Mouse (Mus musculus) stomach, embryonic 14.5 days (tissue): Measurements from ENCODE around the gene Satb1. TPM values are rescaled to one million over a fixed set of nuclear protein-coding genes. Genes with fewer than 3 reads are reported as not detected.
A peak's percentile ranks its signal among the peaks of the same experiment; 100 is the strongest.

Source experiments
- ATAC-seq: fragments of 200-750 bp; cut with Nextera tagmentation; 2 replicates; pipeline ENCODE4 v1.8.0; 2017; ENCODE audit warnings: low read depth, moderate TSS enrichment; ENCODE audit not compliant: insufficient number of reproducible peaks, insufficient read depth, low FRiP score
- H3K27ac ChIP-seq: fragments of 300-500 bp; sonication (generic); 2 replicates; pipeline ENCODE4 v1.5.1; 2014; ENCODE audit warnings: mild to moderate bottlenecking, low read length, moderate library complexity, mixed read lengths
- H3K27me3 ChIP-seq: fragments of 300-500 bp; sonication (generic); 2 replicates; pipeline ENCODE4 v1.6.1; 2014; ENCODE audit warnings: low read length, control low read depth, mixed read lengths; ENCODE audit not compliant: control insufficient read depth, insufficient read depth
- H3K36me3 ChIP-seq: fragments of 300-500 bp; sonication (generic); 2 replicates; pipeline ENCODE4 v1.6.1; 2014; ENCODE audit warnings: mild to moderate bottlenecking, control low read depth, low read length, moderate library complexity, mixed read lengths; ENCODE audit not compliant: control insufficient read depth, insufficient read depth
- H3K4me1 ChIP-seq: fragments of 300-500 bp; sonication (generic); 2 replicates; pipeline ENCODE4 v1.6.1; 2014; ENCODE audit warnings: low read length, control low read depth, mixed read lengths; ENCODE audit not compliant: control insufficient read depth, insufficient read depth
- H3K4me2 ChIP-seq: fragments of 300-500 bp; sonication (generic); replicated peaks from 2 replicates; pipeline ENCODE4 v1.6.1; 2014; ENCODE audit warnings: low read depth, low read length, control low read depth
- H3K4me3 ChIP-seq: fragments of 300-500 bp; sonication (generic); 2 replicates; pipeline ENCODE4 v1.5.1; 2014; ENCODE audit warnings: low read depth, low read length, control low read depth
- H3K9ac ChIP-seq: fragments of 300-500 bp; sonication (generic); replicated peaks from 2 replicates; pipeline ENCODE4 v1.6.1; 2014; ENCODE audit warnings: low read depth, mild to moderate bottlenecking, control low read depth, low read length, moderate library complexity, mixed read lengths
- H3K9me3 ChIP-seq: fragments of 300-500 bp; sonication (generic); 2 replicates; pipeline ENCODE4 v1.6.1; 2016; ENCODE audit warnings: low read depth, low read length, control low read depth; ENCODE audit not compliant: control insufficient read depth
- WGBS: fragments of 180-500 bp; shearing (Covaris S2); extraction: QIAGEN DNeasy Blood & Tissue Kit; methylation state at CpG from one replicate; pipeline ENCODE4 v1.1.7; 2014; 5-methylcytosine and 5-hydroxymethylcytosine counted together
- polyA plus RNA-seq: library from polyadenylated mRNA; unstranded; fragments of >200 nt; fragmentation: Nextera tagmentation; extraction: Ambion mirVana; gene quantifications from 2 replicates; pipeline ENCODE4 v1.2.1, GENCODE M21; 2014

The Satb1 gene
- polyA plus RNA-seq, 1 experiment from 2014 or later = 10.1 TPM

- ATAC-seq = no peak
- 88% methylated on average over 8 of the region's 8 CpGs for WGBS
These were observed 49.4 kb downstream of the Satb1 start for GRCm38 (mm10) chr17:51783591-51784279.

GRCm38 (mm10) chr17:51780036-51780435 is 53.1 kb downstream of the Satb1 start:
- no peak for ATAC-seq
- 93% methylated on average over 11 of the region's 11 CpGs for WGBS
- Histone ChIP-seq H3K27me3 (no peaks in the 10 kb centered on the region), H3K9me3 (no peaks in the 10 kb centered on the region), H3K9ac (no peak overlapping the region), H3K4me1 (no peaks in the 10 kb centered on the region), H3K4me3 (no peak overlapping the region), H3K36me3 (peaks cover 4% of the 10 kb centered on the region; the same call in 1 of the 2 replicates), H3K27ac (no peak overlapping the region), H3K4me2 (no peak overlapping the region)

More at GRCm38 (mm10) chr17:51783591-51784279, 49.4 kb downstream of the Satb1 start:
- Histone ChIP-seq H3K9me3 (no peaks in the 10 kb centered on the region), H3K36me3 (peaks cover 4% of the 10 kb centered on the region; the same call in 1 of the 2 replicates), H3K27ac (no peak overlapping the region), H3K4me1 (no peaks in the 10 kb centered on the region), H3K27me3 (no peaks in the 10 kb centered on the region), H3K4me3 (no peak overlapping the region), H3K9ac (no peak overlapping the region), H3K4me2 (no peak overlapping the region)

GRCm38 (mm10) chr17:51778961-51779360 is 54.1 kb downstream of the Satb1 start:
- Histone ChIP-seq H3K4me2 (no peak overlapping the region), H3K9me3 (no peaks in the 10 kb centered on the region), H3K27me3 (no peaks in the 10 kb centered on the region), H3K4me3 (no peak overlapping the region), H3K27ac (no peak overlapping the region), H3K9ac (no peak overlapping the region), H3K4me1 (no peaks in the 10 kb centered on the region), H3K36me3 (peaks cover 4% of the 10 kb centered on the region; the same call in 1 of the 2 replicates)
- WGBS = 73% methylated on average over 2 of the region's 2 CpGs
- no peak for ATAC-seq

- H3K9ac ChIP-seq = no peak overlapping the region
- no peaks in the 10 kb centered on the region for H3K27me3 ChIP-seq
- no peak overlapping the region for H3K4me3 ChIP-seq
- H3K27ac ChIP-seq = no peak overlapping the region
- H3K4me2 ChIP-seq = no peak overlapping the region
- H3K9me3 ChIP-seq = no peaks in the 10 kb centered on the region
- WGBS = 36% methylated on average over 1 of the region's 1 CpGs
- H3K4me1 ChIP-seq = no peaks in the 10 kb centered on the region
- ATAC-seq = peak; percentile 61; the same call in 1 of the 2 replicates
- H3K36me3 ChIP-seq = peaks cover 4% of the 10 kb centered on the region; the same call in 1 of the 2 replicates
These were observed 55.3 kb downstream of the Satb1 start for GRCm38 (mm10) chr17:51777813-51778212.

- no peak overlapping the region for H3K4me2 ChIP-seq
- WGBS = 92% methylated on average over 18 of the region's 18 CpGs
These were observed 57.8 kb downstream of the Satb1 start for GRCm38 (mm10) chr17:51775070-51775881.

GRCm38 (mm10) chr17:51763600-51763999 is 69.5 kb downstream of the Satb1 start:
- Histone ChIP-seq H3K36me3 (no peaks in the 10 kb centered on the region), H3K27ac (no peak overlapping the region), H3K9ac (no peak overlapping the region), H3K9me3 (no peaks in the 10 kb centered on the region), H3K4me2 (no peak overlapping the region), H3K4me3 (no peak overlapping the region), H3K4me1 (no peaks in the 10 kb centered on the region), H3K27me3 (no peaks in the 10 kb centered on the region)
- no peak for ATAC-seq
- WGBS = 89% methylated on average over 8 of the region's 8 CpGs

More at GRCm38 (mm10) chr17:51775070-51775881, 57.8 kb downstream of the Satb1 start:
- Histone ChIP-seq H3K9me3 (no peaks in the 10 kb centered on the region), H3K9ac (no peak overlapping the region), H3K27me3 (no peaks in the 10 kb centered on the region), H3K4me3 (no peak overlapping the region), H3K4me1 (no peaks in the 10 kb centered on the region), H3K27ac (no peak overlapping the region), H3K36me3 (no peaks in the 10 kb centered on the region)
- no peak for ATAC-seq

- no peaks in the 10 kb centered on the region for H3K4me1 ChIP-seq
- 84% methylated on average over 7 of the region's 7 CpGs for WGBS
- H3K27ac ChIP-seq = no peak overlapping the region
- H3K4me2 ChIP-seq = no peak overlapping the region
- no peaks in the 10 kb centered on the region for H3K36me3 ChIP-seq
- H3K27me3 ChIP-seq = no peaks in the 10 kb centered on the region
- no peak overlapping the region for H3K9ac ChIP-seq
- H3K4me3 ChIP-seq = no peak overlapping the region
- H3K9me3 ChIP-seq = no peaks in the 10 kb centered on the region
- no peak for ATAC-seq
These were observed 70.6 kb downstream of the Satb1 start for GRCm38 (mm10) chr17:51762503-51762902.

GRCm38 (mm10) chr17:51760997-51761655 is 72.0 kb downstream of the Satb1 start:
- WGBS = 82% methylated on average over 17 of the region's 17 CpGs
- Histone ChIP-seq H3K4me3 (no peak overlapping the region), H3K9me3 (no peaks in the 10 kb centered on the region), H3K4me1 (no peaks in the 10 kb centered on the region), H3K9ac (no peak overlapping the region), H3K27ac (no peak overlapping the region), H3K4me2 (no peak overlapping the region), H3K36me3 (no peaks in the 10 kb centered on the region), H3K27me3 (no peaks in the 10 kb centered on the region)
- no peak for ATAC-seq
